Mouse (Mus musculus) left cerebral cortex, postnatal 25 days (tissue): ENCODE measurements at regions not wholly inside any gene's neighbourhood (a gene's known extent, or its start where the extent isn't known, plus 50 kb on each side); places are given as distances from the start of the nearest gene placed in this dataset.
"Not testable (repeated sequence)": the region's sequence is repeated elsewhere in the genome, so short reads cannot be mapped to it uniquely, and the experiment has no call there.

Source experiments
- DNase-seq, 2 experiments: peaks; one replicate each; pipeline ENCODE4 v3.0.0; 2022; ENCODE audit warnings: low spot score in 2 of 2, mixed read lengths in 1 of 2
- intact Hi-C: fragments of 180-260 bp; cut with DNase I; formaldehyde crosslinking; loops from one replicate; pipeline ENCODE4 v1.15.1; 2025

- no peak for DNase-seq
- intact Hi-C loops = no loop called here
Measured at GRCm38 (mm10) chr6:109125447-109125846, 297.0 kb downstream of the Edem1 start.

DNA sequence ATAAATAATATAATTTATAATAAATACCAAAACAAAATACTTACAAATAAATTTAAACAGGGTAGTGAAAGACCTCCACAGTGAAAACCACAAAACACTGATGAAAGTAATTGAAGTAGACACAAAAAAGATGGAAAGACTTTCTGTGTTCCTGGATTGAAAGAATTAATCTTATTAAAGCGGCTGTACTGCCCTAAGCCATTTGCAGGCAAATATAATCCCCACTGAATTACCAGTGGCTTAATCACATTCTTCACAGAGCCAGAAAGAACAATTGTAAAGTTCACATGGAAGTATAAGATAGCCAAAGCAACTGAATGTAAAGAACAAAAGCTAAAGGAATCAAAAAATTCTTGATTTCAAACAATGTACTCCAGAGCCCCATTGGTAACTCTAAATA lies 298.8 kb downstream of the Edem1 start:
- intact Hi-C loops = no loop called here
- DNase-seq = no peak

DNA sequence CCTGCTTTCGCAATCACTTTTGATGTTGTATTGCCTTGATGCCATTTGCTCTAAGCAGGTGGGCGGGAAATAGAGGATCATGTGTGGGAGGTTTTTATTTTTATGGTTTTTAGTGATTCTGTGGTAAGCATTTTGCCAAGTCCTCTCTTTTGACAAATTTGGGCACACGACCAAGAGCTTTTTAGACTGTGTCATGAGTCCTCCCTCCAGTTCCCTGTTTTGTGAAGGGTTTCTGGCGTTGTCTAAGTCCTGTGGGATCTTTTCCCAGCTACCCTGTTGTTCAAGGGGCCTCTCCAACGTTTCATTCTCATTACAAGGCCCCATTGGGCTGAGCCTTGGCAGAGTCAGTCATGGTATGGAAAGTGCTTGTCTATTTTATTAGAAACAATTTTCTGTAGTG lies 317.7 kb downstream of the Edem1 start:
- peak in 1 of 2 experiments; percentile 44 for DNase-seq

DNA sequence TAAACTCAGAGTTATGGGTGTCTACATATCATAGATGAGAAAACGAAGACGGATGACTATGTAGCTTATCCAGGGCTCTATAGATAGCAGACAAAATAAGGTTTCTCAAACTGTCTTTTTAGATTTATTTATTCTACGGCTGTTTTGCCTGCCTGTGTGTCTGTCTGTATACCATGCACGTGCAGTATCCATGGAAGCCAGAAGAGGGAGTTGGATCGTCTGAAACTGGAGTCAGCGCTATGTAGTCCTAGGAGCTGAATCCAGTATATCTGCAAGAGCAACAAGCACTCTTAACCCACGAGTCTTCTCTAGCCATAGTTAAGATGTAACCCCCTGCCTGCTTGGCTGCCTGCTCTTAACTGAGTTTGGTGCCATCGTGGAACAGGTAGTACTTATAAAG lies 320.6 kb downstream of the Edem1 start:
- intact Hi-C loops = loop anchor here (2.0 to 10.0 kb wide), 2 partner anchors 184 to 274 kb away; no protein-coding TSS in a partner anchor

More for the DNA sequence above, 317.7 kb downstream of the Edem1 start:
- intact Hi-C loops = loop anchor here (10.0 kb wide), 1 partner anchor 181 kb away; no protein-coding TSS in a partner anchor

DNA sequence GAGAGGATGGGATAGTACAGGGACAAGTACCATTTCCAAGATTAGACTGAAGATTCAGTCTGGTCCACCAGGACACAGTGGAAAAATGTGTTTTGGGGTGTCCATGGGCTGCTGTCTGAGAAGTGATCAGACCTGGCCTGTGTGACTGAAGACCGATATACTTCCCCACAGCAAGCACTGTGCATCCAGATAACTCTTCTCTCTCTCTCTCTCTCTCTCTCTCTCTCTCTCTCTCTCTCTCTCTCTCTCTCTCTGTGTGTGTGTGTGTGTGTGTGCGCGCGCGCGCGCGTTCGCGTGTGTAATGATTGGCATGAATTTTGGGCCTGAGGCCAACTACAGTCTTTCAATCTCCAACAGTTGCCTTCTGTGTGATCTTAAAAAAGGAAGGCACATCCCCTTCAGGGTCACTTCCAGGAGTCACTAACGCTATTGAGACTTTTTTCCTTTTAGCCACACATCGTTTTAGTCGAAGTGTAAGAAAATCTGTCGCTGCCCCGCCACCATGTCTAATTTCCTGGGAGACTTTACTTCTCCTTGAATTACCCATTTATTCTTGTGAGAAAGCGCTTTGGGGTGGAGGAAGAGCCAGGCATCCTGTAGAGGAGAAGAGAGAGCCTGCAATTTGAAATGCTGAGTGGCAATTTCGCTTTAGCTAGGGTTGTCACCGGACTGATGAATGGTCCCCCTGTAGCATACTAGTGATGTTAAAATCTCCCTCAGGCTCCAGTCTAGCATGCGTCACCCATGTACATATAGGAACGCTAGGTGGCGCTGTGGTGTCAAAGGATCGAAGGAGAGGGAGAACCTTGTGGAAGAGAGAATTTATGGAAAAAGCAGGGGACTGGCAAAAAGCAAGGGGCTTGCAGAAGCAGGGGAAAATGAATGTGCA lies 321.8 kb downstream of the Edem1 start:
- DNase-seq = peak; percentile 89 to 92
- intact Hi-C loops = loop anchor here (2.0 to 10.0 kb wide), 3 partner anchors 595 to 1497 kb away; no protein-coding TSS in a partner anchor

More for the DNA sequence above, 320.6 kb downstream of the Edem1 start:
- peak in 1 of 2 experiments; percentile 5 for DNase-seq

- intact Hi-C loops = loop anchor here (2.0 to 10.0 kb wide), 3 partner anchors 594 to 1496 kb away; no protein-coding TSS in a partner anchor
- DNase-seq = no peak
Measured at GRCm38 (mm10) chr6:109150912-109151256, 322.4 kb downstream of the Edem1 start.

GRCm38 (mm10) chr6:109153624-109154023 lies 325.2 kb downstream of the Edem1 start:
- no peak for DNase-seq
- intact Hi-C loops = loop anchor here (5.0 to 10.0 kb wide), 2 partner anchors 591 to 1384 kb away; no protein-coding TSS in a partner anchor

DNA sequence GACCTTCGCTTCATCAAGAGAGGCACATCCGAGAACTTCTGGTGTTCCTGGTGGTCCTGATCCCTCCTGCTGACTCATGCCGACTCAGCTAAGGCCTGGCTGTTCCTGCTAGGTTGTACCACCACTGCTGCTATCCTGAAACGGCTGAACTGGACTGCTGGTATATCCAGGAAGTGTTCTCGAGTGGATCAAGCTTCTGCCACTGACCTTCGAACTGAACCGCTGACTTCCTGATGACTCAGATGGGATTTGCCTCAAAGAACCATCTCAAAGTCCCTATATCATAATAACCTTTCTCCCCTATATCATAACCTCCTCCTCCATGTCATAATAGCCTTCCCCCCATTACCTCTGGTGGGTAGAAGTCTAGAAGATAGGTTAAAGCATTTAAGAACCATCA lies 331.1 kb downstream of the Edem1 start:
- intact Hi-C loops = loop anchor here (10.0 kb wide), 1 partner anchor 585 kb away; no protein-coding TSS in a partner anchor
- no peak for DNase-seq

GRCm38 (mm10) chr6:109167439-109167838 lies 339.0 kb downstream of the Edem1 start:
- intact Hi-C loops = no loop called here

GRCm38 (mm10) chr6:109172104-109172850 lies 343.8 kb downstream of the Edem1 start:
- no peak for DNase-seq
- intact Hi-C loops = no loop called here

More at GRCm38 (mm10) chr6:109167439-109167838, 339.0 kb downstream of the Edem1 start:
- peak in 1 of 2 experiments; percentile 9 for DNase-seq

DNA sequence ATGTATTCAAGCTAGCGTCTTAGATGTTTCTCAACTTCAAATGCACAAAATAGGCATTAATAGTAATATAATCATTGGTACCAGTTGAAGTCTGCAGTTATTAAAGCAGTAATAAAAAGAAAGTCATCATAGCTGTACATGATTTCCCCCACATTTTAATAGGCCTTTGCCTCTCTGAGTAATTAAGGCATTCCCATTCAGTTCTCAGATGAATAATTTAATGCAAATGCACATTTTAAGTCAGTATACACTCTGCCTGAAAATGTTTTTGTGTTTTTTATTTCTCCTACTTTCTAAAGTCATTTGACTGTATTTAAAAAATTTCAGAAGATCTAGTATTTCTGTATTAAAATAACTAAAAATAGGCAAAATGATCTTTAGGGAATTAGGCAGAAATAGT lies 344.6 kb downstream of the Edem1 start:
- DNase-seq = no peak
- intact Hi-C loops = no loop called here

DNA sequence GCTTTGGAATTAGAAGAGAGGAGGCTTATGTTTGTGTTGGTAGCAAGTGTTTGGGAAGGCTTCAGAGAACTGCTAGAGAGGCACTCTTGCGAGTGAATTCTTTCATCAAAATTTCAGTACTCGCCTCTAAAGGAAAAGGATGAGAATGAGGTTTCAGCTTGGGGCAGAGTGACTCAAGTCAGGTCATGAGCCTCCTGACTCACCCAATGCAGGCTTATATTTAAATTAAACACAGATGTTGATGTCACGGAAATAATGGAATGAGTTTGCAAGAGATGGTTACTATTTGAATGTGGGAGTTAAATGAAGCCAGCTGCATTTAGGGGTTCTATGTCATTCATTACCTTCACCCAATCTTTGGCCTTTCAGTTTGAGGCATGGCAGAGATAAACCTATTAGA lies 348.4 kb downstream of the Edem1 start:
- no peak for DNase-seq
- intact Hi-C loops = no loop called here

- no peak for DNase-seq
- intact Hi-C loops = no loop called here
Measured at GRCm38 (mm10) chr6:109182878-109183277, 354.4 kb downstream of the Edem1 start.

DNA sequence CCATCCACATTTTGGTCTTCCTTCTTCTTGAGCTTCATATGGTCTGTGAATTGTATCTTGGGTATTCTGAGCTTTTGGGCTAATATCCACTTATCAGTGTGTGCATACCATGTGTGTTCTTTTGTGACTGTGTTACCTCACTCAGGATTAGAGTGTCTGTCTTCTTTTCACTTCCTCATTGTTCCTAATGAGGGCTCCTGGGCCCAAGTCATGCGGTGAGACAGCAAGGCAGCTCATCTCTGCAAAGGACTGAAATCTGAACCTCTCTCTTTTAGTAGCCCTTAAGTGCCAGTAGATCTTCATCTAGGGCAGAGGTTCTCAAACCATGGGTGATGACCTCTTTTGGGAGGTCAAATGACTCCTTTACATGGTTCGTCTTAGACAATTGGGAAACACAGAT lies 364.6 kb downstream of the Edem1 start:
- intact Hi-C loops, DNase-seq: not testable (repeated sequence)

- DNase-seq = no peak
- intact Hi-C loops = no loop called here
Measured at GRCm38 (mm10) chr6:109193603-109194002, 365.2 kb downstream of the Edem1 start.

GRCm38 (mm10) chr6:109209699-109210098 lies 381.3 kb downstream of the Edem1 start:
- no peak for DNase-seq

GRCm38 (mm10) chr6:109230391-109230790 lies 401.9 kb downstream of the Edem1 start:
- no peak for DNase-seq
- intact Hi-C loops = no loop called here

More at GRCm38 (mm10) chr6:109209699-109210098, 381.3 kb downstream of the Edem1 start:
- intact Hi-C loops = no loop called here

DNA sequence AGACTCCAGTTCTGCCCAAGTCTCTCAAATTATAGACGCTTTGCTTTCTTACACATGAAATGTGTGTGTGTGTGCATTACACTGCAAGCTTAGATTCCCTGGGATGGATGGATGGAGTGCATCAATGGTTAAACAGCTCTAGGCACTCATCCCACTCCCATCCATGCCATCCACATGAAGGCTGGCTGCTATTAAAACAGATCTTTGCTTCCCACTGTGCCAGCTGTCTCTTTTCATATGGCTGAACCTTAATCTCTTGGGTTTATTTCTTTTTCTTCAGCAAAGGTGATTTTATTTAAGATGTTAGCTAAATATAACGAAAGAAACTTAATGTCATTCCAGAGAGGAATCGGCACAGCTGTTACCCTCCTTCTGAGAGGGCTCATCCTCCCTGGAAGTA lies 405.0 kb downstream of the Edem1 start:
- peak in 1 of 2 experiments; percentile 23 for DNase-seq
- intact Hi-C loops = no loop called here

GRCm38 (mm10) chr6:109245666-109246065 lies 417.2 kb downstream of the Edem1 start:
- intact Hi-C loops = no loop called here
- DNase-seq = no peak

- DNase-seq, intact Hi-C loops: not testable (repeated sequence)
Measured at GRCm38 (mm10) chr6:109246510-109246909, 418.1 kb downstream of the Edem1 start.
